Mouse (Mus musculus) heart, postnatal 0 days (tissue): ENCODE data around the gene Dmap1. TPM values are rescaled to one million over a fixed set of nuclear protein-coding genes. Genes with fewer than 3 reads are reported as not detected.

ENCODE experiments used
- ATAC-seq: fragments of 200-750 bp; cut with Nextera tagmentation; 2 replicates; pipeline ENCODE4 v1.8.0; 2017; ENCODE audit warnings: low read depth, moderate number of reproducible peaks, moderate library complexity; ENCODE audit not compliant: insufficient read depth
- DNase-seq: peaks from one replicate; pipeline ENCODE4 v3.0.0-alpha.2; 2016; ENCODE audit warnings: low spot score
- H3K27ac ChIP-seq: fragments of 300-500 bp; sonication (generic); 2 replicates; pipeline ENCODE4 v1.5.1; 2014; ENCODE audit warnings: low read depth, mild to moderate bottlenecking
- H3K27me3 ChIP-seq: fragments of 300-500 bp; sonication (generic); 2 replicates; pipeline ENCODE4 v1.6.1; 2014; ENCODE audit warnings: low read length, mixed read lengths; ENCODE audit not compliant: control insufficient read depth, insufficient read depth
- H3K36me3 ChIP-seq: fragments of 300-500 bp; sonication (generic); replicated peaks from 2 replicates; pipeline ENCODE4 v1.6.1; 2014; ENCODE audit warnings: low read length, mixed read lengths; ENCODE audit not compliant: control insufficient read depth, insufficient read depth
- H3K4me1 ChIP-seq: fragments of 300-500 bp; sonication (generic); 2 replicates; pipeline ENCODE4 v1.6.1; 2014; ENCODE audit warnings: antibody characterized with exemption; ENCODE audit not compliant: control insufficient read depth, insufficient read depth
- H3K4me2 ChIP-seq: fragments of 300-500 bp; sonication (generic); 2 replicates; pipeline ENCODE4 v1.6.1; 2014; ENCODE audit warnings: low read depth, mild to moderate bottlenecking, low read length, moderate library complexity
- H3K4me3 ChIP-seq: fragments of 300-500 bp; sonication (generic); 2 replicates; pipeline ENCODE4 v1.5.1; 2014; ENCODE audit warnings: low read depth, low read length
- H3K9ac ChIP-seq: fragments of 300-500 bp; sonication (generic); replicated peaks from 2 replicates; pipeline ENCODE4 v1.6.1; 2014; ENCODE audit warnings: low read depth, low read length, mixed read lengths
- H3K9me3 ChIP-seq: fragments of 300-500 bp; sonication (generic); replicated peaks from 2 replicates; pipeline ENCODE4 v1.6.1; 2016; ENCODE audit warnings: low read length; ENCODE audit not compliant: control insufficient read depth
- CTCF ChIP-seq: IDR thresholded peaks from 2 replicates; pipeline ENCODE4 v1.5.1; 2016; ENCODE audit warnings: antibody characterized with exemption, control low read depth, low read depth
- EP300 ChIP-seq: IDR thresholded peaks from 2 replicates; pipeline ENCODE4 v1.6.1; 2016; ENCODE audit warnings: antibody characterized with exemption, low read depth
- WGBS: fragments of 180-500 bp; shearing (Covaris S2); extraction: QIAGEN DNeasy Blood & Tissue Kit; methylation state at CpG from one replicate; pipeline ENCODE4 v1.1.7; 2014; 5-methylcytosine and 5-hydroxymethylcytosine counted together
- polyA plus RNA-seq: library from polyadenylated mRNA; unstranded; fragments of >200 nt; fragmentation: Nextera tagmentation; extraction: Ambion mirVana; gene quantifications from 2 replicates; pipeline ENCODE4 v1.2.1, GENCODE M21; 2015
- total RNA-seq: library from RNA; depleted of rRNA; stranded (reverse); fragments of >200 nt; gene quantifications from 2 replicates; pipeline ENCODE4 v1.2.3, GENCODE M21; 2014; ENCODE audit warnings: low replicate concordance

Gene Dmap1
- total and polyA plus RNA-seq, 2 experiments from 2014 or later, result 32.6 to 50.4 TPM

GRCm38 (mm10) chr4:117655500-117655863 lies 26.6 kb downstream of the Dmap1 start:
- no peaks in the 10 kb centered on the region for H3K9me3 ChIP-seq
- 57% methylated on average over 5 of the region's 5 CpGs for WGBS
- H3K9ac ChIP-seq, result no peak overlapping the region
- no peak overlapping the region for H3K4me3 ChIP-seq
- no peak for DNase-seq
- H3K27me3 ChIP-seq, result no peaks in the 10 kb centered on the region
- ATAC-seq, result no peak
- no peak overlapping the region for H3K4me2 ChIP-seq
- TF ChIP-seq EP300, result no peak
- no peak for TF ChIP-seq CTCF
- peaks cover 11% of the 10 kb centered on the region for H3K4me1 ChIP-seq
- H3K36me3 ChIP-seq, result 0 out of 2 replicates have a peak, but pooled peaks cover 4% of the 10 kb centered on the region
- no peak overlapping the region for H3K27ac ChIP-seq

DNA sequence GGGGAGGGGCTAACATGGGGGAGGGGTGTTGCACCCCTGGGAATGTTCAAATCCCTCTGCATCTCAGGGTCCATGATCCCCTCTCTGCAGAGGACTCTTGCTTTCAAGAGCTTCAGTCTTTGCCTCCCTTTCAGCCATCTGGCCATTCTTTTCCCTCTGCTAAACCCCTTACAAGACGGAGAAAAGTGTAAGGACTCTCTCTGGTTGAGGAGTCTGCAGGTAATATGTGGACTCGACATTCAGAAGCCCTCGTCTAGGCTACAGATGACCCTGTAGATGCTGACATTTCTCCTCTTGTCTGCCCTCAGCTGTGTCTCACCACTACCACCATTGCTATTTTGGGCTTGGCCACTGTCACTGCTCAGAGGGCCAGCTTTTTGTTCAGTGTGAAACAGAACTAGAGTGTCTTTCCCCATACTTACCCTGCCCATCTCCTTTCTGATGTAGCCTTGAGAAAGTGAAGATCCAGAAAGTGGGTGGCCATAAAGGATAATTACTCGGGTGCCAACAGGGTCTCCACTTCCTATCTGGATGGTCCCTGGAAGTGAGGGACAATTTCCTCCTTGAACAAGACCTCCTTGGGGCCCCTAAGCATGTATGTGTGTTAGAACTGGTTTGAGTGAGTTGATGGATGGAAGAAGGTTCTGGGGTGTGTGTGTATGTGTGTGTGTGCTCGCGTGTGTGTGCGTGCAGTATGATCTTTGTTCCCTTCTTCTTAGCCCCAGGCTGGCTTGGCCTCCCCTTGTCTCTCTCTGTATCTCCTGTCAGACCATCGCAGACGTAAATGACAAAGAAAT lies 27.2 kb downstream of the Dmap1 start:
- DNase-seq (no peak), ATAC-seq (no peak)
- no peak overlapping the region for H3K9ac ChIP-seq
- H3K4me2 ChIP-seq, result no peak overlapping the region
- no peak overlapping the region for H3K27ac ChIP-seq
- H3K9me3 ChIP-seq, result no peaks in the 10 kb centered on the region
- TF ChIP-seq EP300, result no peak
- WGBS, result 55% methylated on average over 9 of the region's 9 CpGs
- H3K4me3 ChIP-seq, result no peak overlapping the region
- 0 out of 2 replicates have a peak, but pooled peaks cover 4% of the 10 kb centered on the region for H3K36me3 ChIP-seq
- H3K27me3 ChIP-seq, result no peaks in the 10 kb centered on the region
- peaks cover 11% of the 10 kb centered on the region for H3K4me1 ChIP-seq

DNA sequence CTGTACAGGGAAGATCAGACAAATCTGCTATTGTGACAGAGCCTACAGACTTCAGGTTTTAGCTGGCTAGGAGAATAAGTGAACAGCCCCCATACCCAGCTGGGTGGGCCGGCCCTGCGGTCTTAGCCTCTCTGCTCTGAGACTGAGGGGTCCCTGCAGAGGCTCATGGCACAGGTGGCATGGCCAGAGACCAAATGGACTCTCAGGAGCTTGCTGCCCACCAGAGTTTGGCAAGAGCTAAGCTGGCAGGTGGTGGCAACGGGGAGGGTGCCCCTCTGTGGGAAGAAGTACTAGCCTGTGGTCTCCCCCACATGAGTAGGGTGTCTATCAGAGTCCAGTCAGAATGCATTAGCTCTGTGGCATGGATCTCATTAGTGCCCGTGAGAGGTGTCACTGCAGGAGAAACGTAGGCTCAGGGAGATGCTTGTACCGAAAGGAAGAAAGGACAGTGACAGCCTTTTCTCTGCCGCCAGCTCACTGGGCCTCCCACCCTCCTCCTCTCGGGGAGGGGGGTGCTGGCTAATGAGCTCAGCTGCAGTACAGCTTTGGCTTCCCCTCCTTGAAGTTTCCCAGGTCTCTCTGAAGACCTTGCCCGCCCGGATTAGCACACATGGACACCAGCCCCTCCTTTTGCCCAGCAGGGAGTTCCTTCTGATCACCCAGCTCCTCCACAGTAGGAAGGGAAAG lies 27.9 kb downstream of the Dmap1 start:
- ATAC-seq (no peak), DNase-seq (no peak)
- Histone ChIP-seq H3K27ac (no peak overlapping the region), H3K9me3 (no peaks in the 10 kb centered on the region), H3K4me3 (no peak overlapping the region), H3K4me2 (no peak overlapping the region), H3K9ac (no peak overlapping the region), H3K4me1 (peaks cover 11% of the 10 kb centered on the region), H3K27me3 (no peaks in the 10 kb centered on the region), H3K36me3 (peaks cover 4% of the 10 kb centered on the region; the same call in 1 of the 2 replicates)
- TF ChIP-seq CTCF (no peak), EP300 (no peak)
- WGBS, result 55% methylated on average over 10 of the region's 10 CpGs

DNA sequence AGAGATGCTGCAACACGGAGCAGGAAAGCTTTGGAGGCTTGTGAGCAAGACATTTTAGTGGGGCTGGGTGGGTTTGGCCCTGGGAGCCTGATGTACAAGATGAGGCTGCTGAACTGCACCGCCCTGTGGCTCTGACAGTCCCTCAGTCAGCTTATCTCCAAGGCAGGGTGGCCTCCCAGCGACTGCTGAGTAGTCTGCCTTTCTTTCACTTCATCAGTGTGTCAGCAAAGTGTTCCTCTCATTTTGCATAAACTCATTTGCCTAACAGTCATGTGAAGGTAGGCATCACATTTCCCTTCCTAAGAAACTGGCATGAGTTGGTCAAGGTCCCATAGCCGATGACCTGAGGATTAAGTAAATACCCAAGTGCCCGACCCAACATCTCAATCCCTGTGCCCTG lies 29.3 kb downstream of the Dmap1 start:
- 52% methylated on average over 5 of the region's 5 CpGs for WGBS
- Histone ChIP-seq H3K9ac (no peak overlapping the region), H3K27me3 (no peaks in the 10 kb centered on the region), H3K36me3 (peaks cover 4% of the 10 kb centered on the region; the same call in 1 of the 2 replicates), H3K4me3 (no peak overlapping the region), H3K4me2 (no peak overlapping the region), H3K4me1 (peaks cover 11% of the 10 kb centered on the region), H3K27ac (no peak overlapping the region), H3K9me3 (no peaks in the 10 kb centered on the region)
- TF ChIP-seq CTCF (no peak), EP300 (no peak)
- no peak for ATAC-seq
- no peak for DNase-seq

- no peak overlapping the region for H3K9ac ChIP-seq
- WGBS, result 68% methylated on average over 8 of the region's 8 CpGs
- TF ChIP-seq CTCF (no peak), EP300 (no peak)
- peaks cover 4% of the 10 kb centered on the region; the same call in 1 of the 2 replicates for H3K36me3 ChIP-seq
- H3K9me3 ChIP-seq, result no peaks in the 10 kb centered on the region
- H3K4me3 ChIP-seq, result no peak overlapping the region
- ATAC-seq (no peak), DNase-seq (no peak)
- peaks cover 11% of the 10 kb centered on the region for H3K4me1 ChIP-seq
- H3K27me3 ChIP-seq, result no peaks in the 10 kb centered on the region
- H3K27ac ChIP-seq, result no peak overlapping the region
- no peak overlapping the region for H3K4me2 ChIP-seq
Measured at GRCm38 (mm10) chr4:117651626-117652101, 30.4 kb downstream of the Dmap1 start.
